Mouse (Mus musculus) right cerebral cortex, adult 18-20 months (tissue): ENCODE results near the gene Ap3s2.

Experiments used
- DNase-seq: peaks from one replicate; pipeline ENCODE4 v3.0.0; 2022; ENCODE audit warnings: mixed read lengths

The Ap3s2 gene

DNA sequence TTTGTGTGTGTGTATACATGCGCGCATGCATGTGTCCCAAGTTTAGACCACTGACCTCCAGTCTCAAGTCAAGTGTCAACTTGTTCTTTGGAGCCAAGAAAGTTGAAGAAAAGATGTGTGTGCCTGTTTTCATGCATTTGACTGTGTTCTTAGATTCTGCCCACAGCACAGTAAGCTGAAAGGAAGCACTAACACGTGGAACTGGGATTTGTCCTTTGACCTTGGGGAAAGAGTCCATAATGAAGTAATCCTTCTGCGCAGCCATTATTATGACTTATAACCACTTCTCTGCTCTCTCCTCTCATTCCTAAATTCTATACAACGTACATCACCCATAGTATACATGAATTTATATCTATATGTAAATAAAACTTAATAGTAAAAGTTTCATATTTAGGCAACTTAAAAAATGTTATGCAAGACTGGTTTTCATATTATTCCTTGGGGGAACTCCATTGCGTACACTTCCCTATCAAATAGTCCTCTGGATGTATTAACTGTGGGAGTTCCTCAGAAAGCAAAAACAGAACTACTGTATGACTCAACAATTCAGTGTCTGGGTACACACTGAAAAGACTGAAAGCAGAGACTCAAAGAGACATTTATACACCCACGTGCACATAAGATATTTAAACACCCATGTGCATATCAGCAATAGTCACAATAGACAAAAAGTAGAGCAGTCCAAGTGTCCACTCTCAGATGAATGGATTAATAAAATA lies 36.7 kb downstream of the Ap3s2 start:
- no peak for DNase-seq

DNA sequence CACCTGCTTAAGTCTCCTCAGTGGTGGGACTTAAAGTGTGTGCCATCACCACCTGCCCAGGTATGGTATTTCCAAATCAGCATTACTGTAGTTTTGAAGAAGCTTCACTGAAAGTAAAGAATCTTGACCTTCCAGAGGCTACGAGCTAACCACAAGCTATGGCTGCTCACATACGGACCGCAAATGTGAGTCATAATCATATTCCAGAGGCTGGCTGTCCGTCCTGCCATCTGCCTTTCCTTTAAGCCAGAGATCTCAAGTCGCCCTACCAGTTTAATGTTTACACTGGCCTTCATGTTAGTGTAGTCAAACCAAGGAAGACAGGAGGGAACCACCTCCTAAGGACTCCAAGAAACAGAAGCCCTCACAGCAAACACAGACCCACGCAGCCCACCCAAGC lies 38.5 kb downstream of the Ap3s2 start:
- no peak for DNase-seq

DNA sequence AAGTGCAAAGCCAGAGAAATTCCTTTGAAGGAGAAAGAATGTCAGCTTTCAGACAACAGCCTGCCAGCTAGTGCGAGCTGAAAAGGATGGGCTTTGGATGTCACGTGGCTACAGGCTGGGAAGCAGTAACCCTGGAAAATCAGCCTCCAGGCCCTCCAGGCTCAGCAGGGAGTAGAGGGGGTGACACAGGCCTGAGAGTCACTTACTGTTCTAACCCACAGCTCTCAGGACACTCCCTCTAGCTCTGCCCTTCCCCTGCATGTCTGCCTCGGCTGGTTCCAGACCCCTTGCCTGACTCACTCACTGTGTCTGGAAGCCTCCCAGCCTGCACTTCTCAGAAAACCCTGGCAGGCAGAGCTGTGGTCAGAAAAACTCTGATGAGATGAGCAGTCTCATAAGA lies 39.5 kb downstream of the Ap3s2 start:
- DNase-seq, result no peak

DNA sequence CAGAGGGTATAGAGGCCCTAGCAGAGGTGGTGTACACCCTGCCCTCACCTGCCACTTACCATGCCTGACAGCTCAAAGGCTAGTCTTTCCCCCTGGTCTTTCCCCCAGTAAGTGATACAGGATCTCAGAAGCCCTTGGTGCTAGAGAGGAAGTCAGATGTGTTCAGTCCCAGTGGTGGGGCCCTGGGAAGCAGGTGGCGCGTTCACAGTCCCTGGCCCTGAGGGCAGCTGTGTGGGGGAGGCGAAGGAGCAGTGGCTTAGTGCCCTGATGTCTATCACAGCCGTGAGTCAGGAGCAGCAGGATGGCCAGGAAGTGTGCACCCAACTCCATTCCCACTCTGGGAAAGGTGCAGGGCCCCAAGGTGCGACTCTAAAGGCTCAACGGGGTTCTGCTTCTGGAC lies 40.4 kb downstream of the Ap3s2 start:
- DNase-seq, result no peak

DNA sequence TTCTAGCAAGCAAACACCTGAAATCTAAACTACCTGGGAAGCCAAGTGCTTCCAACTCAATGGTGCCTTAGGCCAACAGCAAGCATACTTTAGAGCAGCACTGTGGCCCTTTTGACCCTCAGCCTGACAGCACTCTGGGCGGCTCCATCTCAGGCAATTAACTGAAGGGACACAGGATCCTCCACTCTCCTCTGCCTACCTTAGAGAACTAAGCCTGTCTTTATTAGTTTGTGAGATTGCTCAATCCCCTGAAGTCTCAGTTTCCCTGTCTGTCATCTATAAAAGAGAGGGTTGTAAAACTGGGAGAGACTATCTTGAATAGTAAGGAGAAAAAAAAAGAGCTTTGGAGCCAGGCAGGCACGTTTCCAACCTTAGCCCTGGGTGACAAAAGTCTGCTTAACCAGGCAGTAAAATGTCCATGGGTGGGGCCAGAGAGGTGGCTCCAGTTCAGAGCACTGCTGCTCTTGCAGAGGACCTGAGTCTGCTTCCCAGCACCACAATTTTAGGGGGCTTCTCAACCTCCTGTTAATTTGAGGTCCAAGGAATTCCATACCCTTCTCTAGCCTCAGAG lies 41.9 kb downstream of the Ap3s2 start:
- no peak for DNase-seq

DNA sequence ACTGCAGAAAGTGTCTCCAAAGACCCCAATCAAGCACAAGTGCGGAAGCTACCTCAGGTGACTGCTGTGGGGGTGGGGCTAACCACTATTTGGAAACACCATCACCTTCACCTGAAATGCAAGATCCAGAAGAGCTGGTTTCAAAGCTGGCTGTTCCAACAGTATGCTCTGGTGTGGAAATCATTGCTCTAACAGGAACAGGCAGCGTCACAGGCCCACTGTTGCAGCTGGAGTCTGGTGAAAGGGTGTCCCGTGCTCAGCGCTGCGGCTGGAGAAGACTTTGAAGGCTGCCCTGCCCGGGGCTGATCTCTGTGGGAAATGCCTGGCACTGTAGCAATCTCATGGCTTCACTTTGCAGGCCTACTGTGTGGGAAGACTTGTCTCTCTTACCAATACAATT lies 47.0 kb downstream of the Ap3s2 start:
- no peak for DNase-seq

DNA sequence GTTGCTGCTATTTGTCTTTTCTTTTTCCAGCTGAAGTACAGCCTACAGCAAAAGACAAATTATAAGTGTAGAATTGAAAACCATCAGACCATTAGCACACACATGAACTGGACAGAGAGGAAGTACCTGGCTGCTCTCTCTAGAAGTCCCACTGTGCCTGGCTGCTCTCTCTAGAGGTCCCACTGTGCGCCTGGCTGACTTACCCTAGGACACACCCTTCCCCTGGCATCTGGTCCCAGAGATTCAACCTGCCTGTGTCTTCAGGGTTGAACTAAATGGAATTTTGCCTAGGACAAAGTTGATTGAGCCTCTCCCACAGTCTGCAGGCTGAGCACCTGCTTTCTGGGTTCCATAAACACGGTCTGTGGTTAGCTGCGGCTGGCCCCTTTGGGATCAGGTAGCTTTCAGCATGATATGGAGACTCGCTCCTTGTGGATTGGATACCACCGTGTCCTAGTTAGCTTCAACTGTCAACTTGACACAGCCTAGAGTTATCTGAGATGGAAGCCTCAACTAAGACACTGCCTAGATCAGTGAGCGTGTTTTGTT lies 48.6 kb downstream of the Ap3s2 start:
- no peak for DNase-seq

DNA sequence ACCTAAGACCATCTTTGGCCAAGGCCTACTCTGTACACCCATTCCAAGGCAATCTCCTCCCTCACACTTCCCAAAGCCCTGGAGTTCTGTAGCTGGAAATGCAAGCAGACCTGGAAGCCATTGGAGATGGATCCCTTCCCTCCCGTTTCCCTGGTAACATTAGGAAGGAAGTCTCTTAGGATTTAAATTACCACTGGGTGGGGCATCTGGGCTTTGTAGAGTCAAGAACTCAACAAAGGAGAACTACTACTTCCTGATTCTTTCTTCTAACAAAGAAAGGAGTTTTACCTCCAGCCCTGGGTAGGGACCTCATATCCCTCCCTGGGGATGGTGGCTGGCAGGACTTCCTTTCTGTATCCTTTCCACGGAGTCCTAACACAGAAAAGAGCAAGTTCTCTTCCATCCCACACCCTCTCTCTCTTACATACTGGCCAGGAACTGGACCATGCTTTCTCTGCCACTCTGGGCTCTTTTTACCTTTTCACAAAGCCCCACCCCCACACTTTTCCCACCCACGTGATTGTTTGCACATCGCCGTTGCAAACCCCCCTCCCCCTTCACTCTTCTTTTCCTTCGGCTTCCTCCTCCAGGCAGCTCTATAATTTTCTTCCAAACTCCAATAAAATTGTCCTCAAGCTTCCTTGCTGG lies 51.3 kb downstream of the Ap3s2 start:
- no peak for DNase-seq

DNA sequence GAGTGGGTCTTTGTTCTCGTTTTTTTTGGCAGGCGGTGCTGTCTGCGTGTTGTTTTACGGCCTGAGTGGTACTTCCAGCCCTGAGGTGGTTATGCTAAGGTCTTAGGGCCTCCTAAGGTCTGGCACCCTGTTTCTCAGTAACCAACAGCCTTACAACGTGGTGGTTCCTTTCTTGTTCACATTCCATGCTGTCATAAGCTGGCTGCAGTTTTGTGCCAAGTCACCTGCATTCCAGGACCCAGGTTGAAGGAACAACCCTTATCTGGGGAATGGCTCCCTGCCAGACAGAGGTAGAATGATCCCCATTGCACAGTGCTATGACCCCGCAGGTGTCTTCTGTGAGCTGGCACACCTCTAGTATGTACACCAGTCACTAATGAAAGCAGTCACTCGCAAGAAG lies 52.0 kb downstream of the Ap3s2 start:
- DNase-seq, result no peak

DNA sequence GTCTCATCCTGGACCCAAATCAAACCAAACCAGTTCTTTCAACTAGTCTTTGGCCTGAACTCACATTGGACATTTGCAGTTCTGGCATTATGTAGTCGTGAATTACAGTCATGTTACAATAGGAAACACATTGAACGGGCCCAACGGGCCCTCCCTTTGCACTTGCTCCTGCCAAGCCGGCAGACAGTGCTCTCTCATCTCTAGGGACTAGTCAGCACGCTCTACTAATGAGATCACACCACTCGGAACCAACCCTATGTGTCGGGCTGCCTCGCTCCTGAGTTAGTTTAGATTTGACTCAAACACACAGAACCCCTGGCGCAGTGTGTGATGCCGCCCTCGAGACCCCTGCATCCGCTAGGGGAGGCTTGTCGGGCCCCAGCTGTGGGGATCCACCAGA lies 52.6 kb downstream of the Ap3s2 start:
- DNase-seq, result no peak

DNA sequence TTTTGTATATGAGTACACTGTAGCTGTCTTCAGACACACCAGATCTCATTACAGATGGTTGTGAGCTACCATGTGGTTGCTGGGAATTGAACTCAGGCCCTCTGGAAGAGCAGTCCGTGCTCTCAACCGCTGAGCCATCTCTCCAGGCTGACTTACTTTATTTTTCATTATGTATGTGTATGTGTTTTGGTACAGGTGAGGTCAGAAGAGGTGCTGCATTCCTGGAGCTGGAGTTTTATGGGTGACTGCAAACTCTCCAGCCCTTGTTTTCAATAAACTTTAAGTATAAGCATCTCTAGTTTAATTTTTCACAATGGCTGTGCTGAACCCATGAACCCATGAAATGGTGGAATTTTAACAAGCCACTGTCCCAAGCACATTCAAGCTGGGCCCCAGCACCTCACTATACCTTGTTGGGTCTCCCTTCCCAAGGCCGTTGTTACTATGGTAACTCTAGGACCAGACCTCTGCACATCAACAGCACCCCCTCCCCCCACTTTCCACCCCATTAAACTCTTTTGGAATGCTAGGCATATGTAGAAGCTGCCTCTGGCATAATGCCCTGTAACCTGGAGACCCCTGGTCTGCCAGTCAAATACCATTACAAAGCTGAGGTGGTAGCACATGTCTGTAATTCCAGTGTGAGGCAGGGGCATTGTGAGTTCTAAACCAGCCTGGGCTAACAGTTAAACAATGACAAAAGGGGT lies 54.0 kb downstream of the Ap3s2 start:
- DNase-seq, result no peak

DNA sequence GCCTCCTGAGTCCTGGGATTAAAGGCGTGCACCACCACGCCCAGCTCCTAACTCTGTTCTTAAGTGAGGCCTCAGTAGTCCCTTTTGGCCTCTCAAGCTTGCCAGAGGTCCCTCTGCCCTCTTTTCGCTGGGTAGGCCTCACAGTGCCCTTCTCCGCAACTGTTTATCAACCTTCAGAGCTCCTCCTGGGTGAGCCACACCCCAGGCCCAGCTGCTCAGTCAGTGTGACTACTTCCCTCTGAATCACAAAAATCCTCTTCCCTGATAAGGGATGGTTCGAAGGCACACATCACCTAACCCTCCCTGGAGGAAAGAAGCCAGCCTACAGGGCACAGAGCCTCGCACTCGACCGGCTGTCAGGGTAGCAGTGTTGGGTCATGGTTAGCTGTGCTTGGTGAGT lies 58.7 kb downstream of the Ap3s2 start:
- no peak for DNase-seq

DNA sequence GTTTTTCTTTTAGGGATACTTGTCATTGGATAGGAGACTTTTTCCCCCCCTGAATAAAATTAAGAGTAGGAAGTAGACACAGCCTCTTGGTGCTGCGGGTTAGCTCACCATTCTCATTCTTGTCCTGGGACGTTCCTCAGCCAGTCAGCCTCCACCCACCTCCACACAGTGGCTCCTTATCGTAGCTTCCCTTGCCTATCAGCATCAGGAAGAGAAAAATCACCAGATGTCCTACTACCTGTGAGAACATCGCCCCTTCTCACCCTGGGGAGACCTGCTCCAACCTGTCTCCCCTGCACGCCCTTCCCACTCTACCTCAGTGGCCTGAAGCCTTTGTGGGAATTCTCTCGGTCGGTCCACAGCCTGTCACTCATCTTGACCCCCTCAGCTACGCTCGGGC lies 59.6 kb downstream of the Ap3s2 start, which contains the start of gene Anpep:
Anpep (minus strand) TSS at position 249 of the 400 bp plus-strand sequence.
- no peak for DNase-seq

DNA sequence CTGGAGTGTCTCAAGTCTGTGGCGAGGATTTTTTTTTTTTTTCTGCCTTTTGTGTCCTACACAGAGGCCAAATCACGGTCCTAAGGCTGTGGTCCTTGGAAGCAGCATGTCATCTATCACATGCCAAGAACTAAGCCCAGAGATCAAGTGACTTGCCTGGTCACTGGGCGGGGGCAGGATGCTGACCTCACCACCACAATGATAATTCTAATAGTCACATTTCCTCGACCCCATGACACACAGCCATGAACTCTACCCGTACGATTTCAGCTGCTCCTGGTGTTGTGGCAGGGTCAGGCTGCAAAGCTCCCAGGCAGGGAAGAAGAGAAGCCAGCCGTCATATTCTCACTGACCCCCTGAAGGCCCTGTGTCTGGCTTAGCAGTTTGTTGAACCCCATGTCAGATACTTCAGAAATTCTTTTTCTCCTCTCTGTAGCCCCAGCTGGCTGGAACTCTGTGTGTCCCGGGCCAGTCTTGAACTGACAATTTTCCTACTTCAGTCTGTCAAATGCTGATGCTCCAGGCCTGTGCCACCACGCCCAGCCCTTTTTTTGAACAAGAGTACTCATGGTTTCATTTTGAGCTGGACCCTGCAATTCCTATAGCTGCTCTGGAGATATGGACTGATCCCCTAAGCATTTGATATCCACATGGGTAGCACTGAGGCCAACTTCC lies 61.4 kb downstream of the Ap3s2 start:
- no peak for DNase-seq

DNA sequence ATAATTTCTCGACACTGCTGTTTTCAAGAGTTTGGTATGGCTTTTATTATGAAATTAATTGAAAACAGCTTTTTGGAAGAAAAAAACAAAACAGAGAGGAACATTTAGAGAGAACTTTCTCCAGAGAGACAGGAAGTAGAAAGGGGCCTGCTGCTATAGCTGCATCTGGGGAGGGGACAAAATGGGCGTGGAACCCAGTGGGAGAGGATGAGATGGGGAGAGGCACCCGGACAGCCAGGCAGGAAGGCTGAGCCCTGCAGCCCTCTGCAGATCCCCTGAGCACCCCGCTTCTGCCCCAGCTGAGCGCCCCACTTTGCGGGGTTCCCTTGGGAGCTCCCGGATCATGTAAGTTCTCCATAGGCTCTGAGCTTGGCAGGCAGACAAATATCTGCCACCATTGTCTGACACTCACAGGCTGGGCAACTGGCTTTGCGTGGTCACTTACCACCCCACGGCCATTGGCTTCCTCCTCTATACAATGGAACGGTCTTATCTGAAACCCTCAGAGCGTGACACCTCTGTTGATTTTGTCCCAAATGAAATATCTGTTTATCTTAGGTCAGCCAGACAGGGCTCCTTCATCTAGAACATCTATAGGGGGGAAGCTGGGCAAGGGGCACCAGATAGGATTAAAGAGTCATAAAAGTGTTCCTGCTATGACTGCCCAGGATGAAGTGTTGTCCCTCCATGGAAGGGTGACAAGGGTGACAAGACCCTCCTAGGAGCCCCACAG lies 62.1 kb downstream of the Ap3s2 start:
- no peak for DNase-seq

DNA sequence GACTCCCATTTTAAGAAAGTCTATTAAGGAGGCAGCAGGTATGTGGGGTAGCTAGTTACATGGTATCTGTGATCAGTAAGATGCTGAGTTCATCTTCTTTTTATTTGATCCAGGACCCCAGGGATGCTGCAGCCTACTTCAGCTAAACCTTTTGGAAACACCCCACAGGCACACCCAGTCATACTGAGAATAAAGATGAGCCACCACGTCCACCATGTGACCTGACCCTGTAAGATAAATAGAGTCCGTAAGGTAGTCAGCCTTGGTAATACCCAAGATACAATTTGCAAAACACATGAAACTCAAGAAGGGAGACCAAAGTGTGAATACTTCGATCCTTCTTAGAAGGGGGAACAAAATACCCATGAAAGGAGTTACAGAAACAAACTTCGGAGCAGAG lies 64.1 kb downstream of the Ap3s2 start:
- DNase-seq, result no peak

DNA sequence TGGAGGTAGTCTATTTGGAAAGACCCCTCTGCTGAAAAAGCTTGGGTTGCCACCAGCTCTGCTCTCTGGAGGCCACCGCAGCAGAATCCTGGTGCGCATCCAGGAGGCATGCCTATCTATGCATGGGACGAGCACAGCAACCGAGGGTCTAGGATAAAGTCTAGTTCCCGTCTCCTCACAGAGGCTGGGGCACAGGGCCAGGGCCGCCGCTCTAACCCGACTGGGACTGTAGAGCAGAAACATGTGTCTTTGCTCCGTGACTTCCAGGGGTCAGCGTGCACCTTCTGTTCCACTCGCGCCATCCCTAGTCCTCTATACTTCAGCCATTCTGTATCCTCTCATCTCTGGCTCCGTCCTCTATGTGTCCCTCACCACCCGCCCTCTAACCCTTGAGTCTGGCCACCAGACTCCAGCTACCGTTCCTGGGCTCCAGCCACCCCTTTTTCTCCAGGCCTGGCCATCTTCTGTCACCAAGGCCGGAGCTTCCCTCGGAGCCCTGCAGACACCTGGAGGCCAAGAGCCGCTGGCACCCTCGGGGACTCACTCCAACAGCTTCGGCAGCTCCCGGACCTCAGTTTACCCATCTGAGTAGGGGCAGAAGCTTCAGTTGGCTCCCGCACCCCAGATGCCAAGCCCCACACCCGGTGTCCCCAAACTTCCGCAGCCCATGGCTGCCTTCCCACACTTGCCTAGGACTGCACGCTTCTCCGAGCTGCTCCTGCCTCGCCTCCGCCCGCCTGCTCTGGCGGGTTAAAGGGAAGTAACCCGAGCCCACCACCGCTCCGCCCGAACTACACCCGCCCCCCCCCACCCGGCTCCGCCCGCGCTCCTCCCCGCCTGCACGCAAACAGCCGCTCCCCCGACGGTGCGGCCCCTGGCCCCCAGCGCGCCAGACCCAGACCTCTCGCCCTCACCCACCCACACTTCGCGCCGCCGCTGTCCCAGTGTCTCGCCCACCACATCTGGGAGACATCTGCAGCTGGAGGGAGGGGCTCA lies 72.7 kb downstream of the Ap3s2 start:
- no peak for DNase-seq

DNA sequence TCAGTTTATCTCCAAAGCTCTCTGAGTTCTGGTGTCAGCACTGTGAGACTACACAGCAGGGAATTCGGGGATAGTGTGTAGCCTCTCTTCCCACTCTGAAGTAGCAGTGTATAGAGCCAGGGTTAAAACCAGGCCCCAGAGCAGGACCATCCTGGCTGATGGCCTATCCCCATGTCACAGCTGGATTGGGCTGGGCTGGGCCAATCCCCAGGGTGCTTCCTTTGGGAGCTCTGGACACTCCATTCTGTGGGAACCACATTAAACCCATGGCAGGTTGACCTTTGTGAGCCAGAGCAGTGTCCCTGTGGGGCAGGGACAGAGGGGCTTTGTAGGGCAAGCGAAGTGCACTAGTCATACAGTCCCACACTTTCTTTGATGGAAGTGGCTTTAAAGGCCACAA lies 74.1 kb downstream of the Ap3s2 start:
- no peak for DNase-seq

DNA sequence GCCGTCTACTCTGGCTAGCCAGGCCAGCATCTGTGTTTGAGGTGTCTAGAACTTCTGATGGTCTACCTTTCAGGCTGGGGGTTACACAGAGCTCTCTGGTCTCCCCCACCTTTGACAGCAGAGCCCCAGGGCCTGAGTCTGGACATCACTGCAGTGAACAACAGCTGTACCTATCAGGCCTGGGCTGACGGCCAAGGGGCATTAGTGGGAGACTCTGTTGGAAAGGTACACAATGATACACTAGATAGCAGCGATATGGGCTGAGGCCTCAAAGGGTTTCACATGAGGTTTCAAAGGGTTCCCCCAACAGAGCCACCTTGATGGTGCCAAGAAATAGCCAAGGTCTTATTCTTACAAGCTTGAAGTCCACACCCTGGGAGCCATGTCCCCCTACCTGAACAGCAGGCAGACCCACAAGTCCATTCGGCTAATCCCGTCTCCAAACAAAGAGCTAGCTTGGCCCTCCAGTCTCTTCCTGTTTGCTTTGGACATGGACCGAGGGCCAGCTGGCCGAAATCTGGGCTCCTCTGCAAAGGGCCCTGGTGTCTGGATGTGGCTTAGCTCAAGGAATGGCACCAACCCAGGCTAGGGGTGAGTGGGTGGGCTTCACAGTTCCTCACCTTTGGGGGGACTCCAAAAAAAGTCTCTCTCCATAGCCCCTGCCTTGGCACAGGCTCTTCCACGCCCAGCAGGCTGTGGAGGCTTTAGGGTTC lies 76.2 kb downstream of the Ap3s2 start:
- no peak for DNase-seq

DNA sequence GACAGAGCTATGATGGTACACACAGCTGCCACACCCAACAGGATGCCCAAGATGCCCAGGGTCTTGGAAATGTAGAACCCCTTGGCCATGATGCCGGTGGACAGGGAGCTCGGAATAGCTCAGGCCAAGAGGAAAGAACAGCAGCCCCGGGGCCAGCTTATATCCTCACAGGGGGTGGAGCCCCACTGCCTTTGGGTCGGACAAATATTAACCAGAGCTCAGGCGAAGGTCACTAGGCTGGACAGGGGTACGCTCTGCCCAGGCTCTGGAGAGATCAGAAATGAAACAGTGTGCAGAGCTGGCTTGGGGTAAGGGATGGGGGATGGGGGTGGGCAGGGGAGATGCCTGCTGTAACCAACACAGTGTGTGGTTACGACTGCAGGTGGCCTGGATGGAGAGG lies 78.3 kb downstream of the Ap3s2 start:
- DNase-seq, result no peak
